Mouse (Mus musculus) heart, adult 2 months (tissue): Measurements from ENCODE around the gene Tmem53.

ENCODE experiments used
- CTCF ChIP-seq: fragments of 200-600 bp; IDR thresholded peaks from 2 replicates; pipeline ENCODE4 v1.8.1; 2022; ENCODE audit warnings: antibody characterized with exemption, mild to moderate bottlenecking, moderate library complexity
- EP300 ChIP-seq: fragments of 200-500 bp; IDR thresholded peaks from 2 replicates; pipeline ENCODE4 v1.6.1; 2011; ENCODE audit warnings: low read depth, low read length, control low read depth; ENCODE audit not compliant: insufficient read depth
- POLR2A ChIP-seq: fragments of 200-500 bp; IDR thresholded peaks from 2 replicates; pipeline ENCODE4 v1.6.1; 2011; ENCODE audit warnings: mild to moderate bottlenecking, low read depth, low read length, control low read depth; ENCODE audit not compliant: insufficient read depth

DNA sequence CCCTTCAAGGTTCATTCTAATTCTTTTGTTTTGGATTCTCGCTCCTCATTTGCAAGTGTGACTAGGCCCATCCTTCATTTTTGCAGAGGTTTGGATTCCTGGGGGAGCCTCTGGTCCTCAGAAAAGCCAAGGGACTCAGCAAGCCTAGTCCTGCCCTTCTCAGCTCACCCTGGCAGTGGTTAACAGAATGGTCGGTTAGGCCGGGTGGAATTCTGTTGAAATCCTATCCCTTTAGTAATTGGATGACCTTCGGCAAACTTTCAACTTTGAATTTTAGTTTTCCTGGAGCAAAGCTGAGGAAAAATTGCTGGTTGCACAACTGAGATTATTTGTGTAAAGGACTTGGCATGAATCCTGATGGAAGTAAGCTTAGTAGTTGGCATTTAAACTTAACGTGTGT is 600 bp downstream of the Tmem53 start:
- no peak for TF ChIP-seq EP300
- no peak for TF ChIP-seq CTCF
- no peak for TF ChIP-seq POLR2A
